Comparison of ENCODE assay signal across 16 mouse cellular contexts in genomic region chr10:71738280-71738679, GRCm38 (mm10).
DNase-seq lines count a peak whose midpoint lies in the region; ATAC-seq and TF ChIP-seq lines count a peak whose summit lies in the region.
"Had no signal": no experiment of that assay in that cellular context is flagged by ENCODE, and none has a peak within 500 bp of the region (broad histone marks: within the 10 kb centered on the region; RNA-seq: fewer than 3 reads in every experiment).

No protein-coding gene starts in this region.

- H3K4me1 ChIP-seq in hindbrain, embryonic 10.5 days (replicated peaks): peaks cover 14% of the 10 kb centered on the region
- H3K4me1 ChIP-seq in hindbrain, postnatal 0 days (ENCODE audit: insufficient read depth, low read length): no peaks in the 10 kb centered on the region
- H3K4me1 ChIP-seq in midbrain, embryonic 13.5 days (replicated peaks): 0 out of 2 replicates have a peak, but pooled peaks cover 6% of the 10 kb centered on the region
- no peaks in the 10 kb centered on the region for H3K4me1 ChIP-seq in midbrain, embryonic 15.5 days
- no peaks in the 10 kb centered on the region for H3K4me1 ChIP-seq in lung, postnatal 0 days (ENCODE audit: insufficient read depth, low read depth, low read length)
- H3K4me1 ChIP-seq: heart, embryonic 15.5 days; hindbrain, embryonic 15.5 days; liver, embryonic 12.5 days had no signal

- H3K9ac ChIP-seq in hindbrain, postnatal 0 days (replicated peaks; ENCODE audit: low read length): no peak overlapping the region
- no peak overlapping the region for H3K9ac ChIP-seq in midbrain, embryonic 13.5 days (replicated peaks)
- H3K9ac ChIP-seq in midbrain, embryonic 15.5 days: no peak overlapping the region
- H3K9ac ChIP-seq in lung, postnatal 0 days (replicated peaks; ENCODE audit: low read depth): no peak overlapping the region
- H3K9ac ChIP-seq: heart, embryonic 15.5 days; hindbrain, embryonic 15.5 days; liver, embryonic 12.5 days; midbrain, embryonic 12.5 days had no signal

- no peak for ATAC-seq in hindbrain, postnatal 0 days
- ATAC-seq in midbrain, embryonic 13.5 days: 0 out of 2 replicates have a peak, but pooled peaks have one; percentile 58
- ATAC-seq in midbrain, embryonic 15.5 days (replicated peaks): no peak
- peak; percentile 88 for ATAC-seq in lung, postnatal 0 days
- ATAC-seq: liver, embryonic 12.5 days had no signal

- WGBS in hindbrain, embryonic 10.5 days: 8% methylated on average over 4 of the region's 4 CpGs
- 10% methylated on average over 4 of the region's 4 CpGs for WGBS in hindbrain, postnatal 0 days
- WGBS in midbrain, embryonic 13.5 days: 7% methylated on average over 4 of the region's 4 CpGs
- WGBS in midbrain, embryonic 15.5 days: 14% methylated on average over 4 of the region's 4 CpGs
- 8% methylated on average over 4 of the region's 4 CpGs for WGBS in lung, postnatal 0 days

- H3K4me3 ChIP-seq in hindbrain, embryonic 10.5 days: no peak overlapping the region
- H3K4me3 ChIP-seq in hindbrain, postnatal 0 days (ENCODE audit: low read length): no peak overlapping the region
- no peak overlapping the region for H3K4me3 ChIP-seq in midbrain, embryonic 13.5 days (replicated peaks)
- H3K4me3 ChIP-seq in midbrain, embryonic 15.5 days: no peak overlapping the region
- no peak overlapping the region for H3K4me3 ChIP-seq in lung, postnatal 0 days (ENCODE audit: low read depth, low read length)
- H3K4me3 ChIP-seq: heart, embryonic 15.5 days; hindbrain, embryonic 15.5 days; liver, embryonic 12.5 days; midbrain, embryonic 12.5 days had no signal

- H3K36me3 ChIP-seq in hindbrain, embryonic 10.5 days: no peaks in the 10 kb centered on the region
- H3K36me3 ChIP-seq in hindbrain, postnatal 0 days (ENCODE audit: insufficient read depth, low read length): no peaks in the 10 kb centered on the region
- no peaks in the 10 kb centered on the region for H3K36me3 ChIP-seq in midbrain, embryonic 13.5 days
- H3K36me3 ChIP-seq in midbrain, embryonic 15.5 days (replicated peaks): no peaks in the 10 kb centered on the region
- no peaks in the 10 kb centered on the region for H3K36me3 ChIP-seq in lung, postnatal 0 days (ENCODE audit: insufficient read depth, low read length)
- H3K36me3 ChIP-seq: G1E; heart, embryonic 15.5 days; hindbrain, embryonic 15.5 days; liver, embryonic 12.5 days; midbrain, embryonic 12.5 days had no signal

- peak; percentile 79 for TF ChIP-seq EP300 in lung, postnatal 0 days (IDR thresholded peaks at IDR 0.05)

- H3K4me2 ChIP-seq in hindbrain, postnatal 0 days (ENCODE audit: low read depth, low read length): no peak overlapping the region
- no peak overlapping the region for H3K4me2 ChIP-seq in midbrain, embryonic 13.5 days (replicated peaks)
- H3K4me2 ChIP-seq in midbrain, embryonic 15.5 days: no peak overlapping the region
- no peak overlapping the region for H3K4me2 ChIP-seq in lung, postnatal 0 days (replicated peaks; ENCODE audit: low read depth, low read length)
- H3K4me2 ChIP-seq: heart, embryonic 15.5 days; hindbrain, embryonic 15.5 days; liver, embryonic 12.5 days; midbrain, embryonic 12.5 days had no signal

- peaks cover 16% of the 10 kb centered on the region for H3K27me3 ChIP-seq in hindbrain, embryonic 10.5 days (ENCODE audit: insufficient read depth, poor library complexity, severe bottlenecking)
- H3K27me3 ChIP-seq in hindbrain, postnatal 0 days (ENCODE audit: insufficient read depth, low read length): no peaks in the 10 kb centered on the region
- H3K27me3 ChIP-seq in midbrain, embryonic 13.5 days: no peaks in the 10 kb centered on the region
- H3K27me3 ChIP-seq in midbrain, embryonic 15.5 days (replicated peaks): no peaks in the 10 kb centered on the region
- H3K27me3 ChIP-seq in lung, postnatal 0 days (replicated peaks; ENCODE audit: insufficient read depth, low read length): no peaks in the 10 kb centered on the region
- H3K27me3 ChIP-seq: heart, embryonic 15.5 days; hindbrain, embryonic 15.5 days; liver, embryonic 12.5 days; midbrain, embryonic 12.5 days had no signal

- DNase-seq in hindbrain, embryonic 10.5 days (ENCODE audit: low spot score): peak; percentile 21
- no peak for DNase-seq in hindbrain, postnatal 0 days (ENCODE audit: low spot score)
- DNase-seq in lung, postnatal 0 days (ENCODE audit: low spot score): peak; percentile 48
- peak; percentile 62 for DNase-seq in retina, embryonic 14.5 days (ENCODE audit: low spot score)
- no peak for DNase-seq in liver
- DNase-seq in testis, postnatal 10 days (ENCODE audit: low spot score): no peak
- DNase-seq: cerebellum, postnatal 25 days; kidney, postnatal 25 days; thymus, adult 18-20 months had no signal

- H3K27ac ChIP-seq in hindbrain, embryonic 10.5 days: no peak overlapping the region
- H3K27ac ChIP-seq in hindbrain, postnatal 0 days: no peak overlapping the region
- no peak overlapping the region for H3K27ac ChIP-seq in midbrain, embryonic 13.5 days
- H3K27ac ChIP-seq in midbrain, embryonic 15.5 days: no peak overlapping the region
- no peak overlapping the region for H3K27ac ChIP-seq in lung, postnatal 0 days (ENCODE audit: low read length)
- H3K27ac ChIP-seq: heart, embryonic 15.5 days; hindbrain, embryonic 15.5 days; liver, embryonic 12.5 days; midbrain, embryonic 12.5 days had no signal

- TF ChIP-seq CTCF in hindbrain, postnatal 0 days (IDR thresholded peaks at IDR 0.05; ENCODE audit: low read depth): no peak
- TF ChIP-seq CTCF in lung, postnatal 0 days (IDR thresholded peaks at IDR 0.05): no peak

- H3K9me3 ChIP-seq in hindbrain, embryonic 10.5 days: 0 out of 2 replicates have a peak, but pooled peaks cover 2% of the 10 kb centered on the region
- H3K9me3 ChIP-seq in hindbrain, postnatal 0 days (ENCODE audit: low read length): no peaks in the 10 kb centered on the region
- H3K9me3 ChIP-seq in midbrain, embryonic 13.5 days: 0 out of 2 replicates have a peak, but pooled peaks cover 5% of the 10 kb centered on the region
- no peaks in the 10 kb centered on the region for H3K9me3 ChIP-seq in midbrain, embryonic 15.5 days
- H3K9me3 ChIP-seq in lung, postnatal 0 days (ENCODE audit: low read length): no peaks in the 10 kb centered on the region
- H3K9me3 ChIP-seq: heart, embryonic 15.5 days; hindbrain, embryonic 15.5 days; liver, embryonic 12.5 days had no signal

Comparison
In these comparisons a context has a peak if more than half of its experiments do, and no peak if none do; other contexts are left out.
1. DNase-seq: peak in hindbrain, embryonic 10.5 days (single experiment), lung, postnatal 0 days (single experiment) and retina, embryonic 14.5 days (single experiment); none in hindbrain, postnatal 0 days (single experiment), liver (single experiment) and testis, postnatal 10 days (single experiment).
2. ATAC-seq: peak in midbrain, embryonic 13.5 days (single experiment) and lung, postnatal 0 days (single experiment); none in hindbrain, postnatal 0 days (single experiment) and midbrain, embryonic 15.5 days (single experiment).